Comparison of ENCODE assay signal across 8 mouse cellular contexts in the genomic region with DNA sequence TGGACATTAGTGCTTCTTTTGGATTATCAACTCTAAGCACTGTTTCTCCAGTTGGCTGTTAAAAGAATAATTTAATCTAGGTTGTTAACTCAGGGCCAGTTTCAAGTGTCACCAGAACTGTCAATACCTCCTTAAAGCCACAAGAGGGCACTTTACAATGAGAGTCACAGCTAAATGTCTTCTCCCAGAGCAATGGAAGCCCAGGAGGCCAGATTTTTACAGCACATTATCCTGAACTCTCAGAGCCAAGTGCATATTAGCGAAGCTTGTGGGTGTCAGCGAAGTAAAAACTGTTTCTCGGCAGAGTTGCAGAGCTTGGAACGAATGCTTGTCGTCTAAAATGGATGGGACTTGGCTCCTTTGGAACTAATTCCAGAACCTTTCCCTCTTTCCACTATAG.
A peak's percentile ranks its signal among the peaks of the same experiment; 100 is the strongest.
DNase-seq lines count a peak whose midpoint lies in the region; ATAC-seq lines count a peak whose summit lies in the region.

No protein-coding gene starts in this region.

- peak; percentile 27 to 34 for DNase-seq in frontal cortex, postnatal 36 days (ENCODE audit: low spot score in 2 of 2)
- no peak for DNase-seq in frontal cortex, postnatal 14 days (ENCODE audit: low spot score in 2 of 2)
- peak; percentile 87 for DNase-seq in 3T3-L1 (ENCODE audit: low read depth, low spot score)
- peak; percentile 37 to 44 for DNase-seq in cerebellum, adult 18-20 months
- peak; percentile 5 for DNase-seq in lung, postnatal 14 days
- DNase-seq in thymus, postnatal 36 days, result no peak
- no peak for DNase-seq in ovary, postnatal 10 days (ENCODE audit: low spot score)

- ATAC-seq in granulocyte monocyte progenitor cell, adult 5-6 weeks (replicated peaks; ENCODE audit: poor library complexity, severe bottlenecking), result peak; percentile 86

Comparison
In these comparisons a context has a peak if more than half of its experiments do, and no peak if none do; other contexts are left out.
1. DNase-seq: peak in frontal cortex, postnatal 36 days (2 of 2), 3T3-L1 (single experiment), cerebellum, adult 18-20 months (2 of 2) and lung, postnatal 14 days (single experiment); none in frontal cortex, postnatal 14 days (0 of 2), thymus, postnatal 36 days (0 of 2) and ovary, postnatal 10 days (single experiment).